Mouse (Mus musculus) cerebellum, postnatal 4 days (tissue): Measurements from ENCODE around the gene Smim11.

Experiments used
- DNase-seq, 2 experiments: peaks; one replicate each; pipeline ENCODE4 v3.0.0; 2022; ENCODE audit warnings: low spot score in 2 of 2, mixed read lengths in 1 of 2

The Smim11 gene

GRCm38 (mm10) chr16:92319353-92320109 lies 18.4 kb downstream of the Smim11 start:
- DNase-seq = peak in 1 of 2 experiments; percentile 50

DNA sequence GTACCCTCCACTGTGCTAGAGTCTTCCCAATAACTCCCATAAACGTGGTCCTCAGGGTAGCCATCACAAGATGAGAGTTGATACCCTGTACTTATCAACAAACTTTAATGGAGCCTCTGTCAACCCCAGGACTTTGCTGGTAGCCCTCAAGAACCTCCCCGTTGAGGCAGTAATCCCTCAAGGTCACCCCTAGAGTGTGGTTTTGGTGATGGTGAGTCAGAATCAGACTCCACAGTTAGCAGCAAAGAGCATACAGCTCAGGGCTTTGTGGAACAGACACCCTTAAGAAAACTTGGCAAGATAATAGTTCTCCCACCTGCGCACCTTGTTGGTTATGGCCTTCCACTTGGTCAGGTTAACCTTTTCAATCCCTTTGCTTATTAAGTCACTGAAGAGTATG lies 19.3 kb downstream of the Smim11 start:
- DNase-seq = no peak

GRCm38 (mm10) chr16:92321341-92321740 lies 20.3 kb downstream of the Smim11 start, which contains the start of gene Fam243:
Gene Fam243 (minus strand): TSS chr16:92321441.
- DNase-seq = no peak

DNA sequence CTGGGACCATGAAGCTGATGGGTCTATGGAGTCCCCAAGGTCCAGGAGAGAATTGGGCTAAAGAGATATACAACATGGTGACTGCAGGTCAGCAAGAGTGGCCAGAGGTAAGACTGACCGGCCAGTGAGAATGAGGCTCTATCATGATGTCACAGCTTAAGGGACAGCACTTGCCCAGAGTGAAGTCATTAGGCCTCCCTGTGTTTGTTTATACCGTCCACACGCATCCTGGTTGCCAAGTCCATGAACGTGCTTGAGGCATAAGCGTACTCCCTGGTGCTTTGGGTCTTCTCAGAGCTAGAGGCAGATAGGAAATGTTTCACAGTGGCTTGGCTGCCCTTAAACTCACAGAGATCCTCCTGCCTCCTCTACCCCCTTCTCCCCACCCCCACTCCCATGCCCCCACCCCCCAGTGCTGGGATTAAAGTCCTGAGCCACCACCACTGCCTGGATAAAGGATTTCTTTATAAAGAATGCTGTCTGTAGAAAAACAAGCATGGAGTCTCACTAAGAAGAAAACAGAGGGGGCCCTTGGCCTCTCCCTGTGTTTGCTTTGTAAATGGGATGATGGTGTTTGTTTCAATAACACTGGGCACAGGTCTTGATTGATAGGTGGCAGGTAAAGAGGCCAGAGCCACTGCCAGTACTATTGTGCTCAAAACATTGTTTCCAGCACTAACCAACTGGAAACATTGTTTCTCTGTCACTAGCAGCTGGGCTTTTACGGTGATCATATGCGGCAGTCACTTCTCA lies 23.4 kb downstream of the Smim11 start:
- no peak for DNase-seq

DNA sequence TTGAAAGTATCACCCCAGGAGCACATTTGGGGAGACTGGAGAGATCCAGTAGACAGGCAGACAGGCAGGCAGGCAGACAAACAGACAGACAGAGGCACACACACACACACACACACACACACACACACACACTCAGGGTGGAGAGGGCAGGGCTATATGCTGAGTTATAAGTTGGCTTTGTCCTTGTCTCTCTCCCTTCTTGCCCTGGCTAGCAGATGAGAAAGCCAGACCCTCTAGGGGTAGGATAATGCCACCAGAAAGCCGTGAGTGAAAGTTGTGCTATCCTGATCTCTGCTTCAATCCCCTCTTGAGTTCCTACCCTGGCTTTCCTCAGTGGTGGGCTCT lies 23.9 kb downstream of the Smim11 start:
- DNase-seq = no peak

GRCm38 (mm10) chr16:92327911-92328310 lies 26.8 kb downstream of the Smim11 start:
- no peak for DNase-seq

- no peak for DNase-seq
Measured at GRCm38 (mm10) chr16:92330966-92331365, 29.9 kb downstream of the Smim11 start.

GRCm38 (mm10) chr16:92334600-92334999 lies 33.5 kb downstream of the Smim11 start:
- no peak for DNase-seq

- DNase-seq = peak; percentile 67 to 81
Measured at GRCm38 (mm10) chr16:92336280-92336679, 35.2 kb downstream of the Smim11 start.

DNA sequence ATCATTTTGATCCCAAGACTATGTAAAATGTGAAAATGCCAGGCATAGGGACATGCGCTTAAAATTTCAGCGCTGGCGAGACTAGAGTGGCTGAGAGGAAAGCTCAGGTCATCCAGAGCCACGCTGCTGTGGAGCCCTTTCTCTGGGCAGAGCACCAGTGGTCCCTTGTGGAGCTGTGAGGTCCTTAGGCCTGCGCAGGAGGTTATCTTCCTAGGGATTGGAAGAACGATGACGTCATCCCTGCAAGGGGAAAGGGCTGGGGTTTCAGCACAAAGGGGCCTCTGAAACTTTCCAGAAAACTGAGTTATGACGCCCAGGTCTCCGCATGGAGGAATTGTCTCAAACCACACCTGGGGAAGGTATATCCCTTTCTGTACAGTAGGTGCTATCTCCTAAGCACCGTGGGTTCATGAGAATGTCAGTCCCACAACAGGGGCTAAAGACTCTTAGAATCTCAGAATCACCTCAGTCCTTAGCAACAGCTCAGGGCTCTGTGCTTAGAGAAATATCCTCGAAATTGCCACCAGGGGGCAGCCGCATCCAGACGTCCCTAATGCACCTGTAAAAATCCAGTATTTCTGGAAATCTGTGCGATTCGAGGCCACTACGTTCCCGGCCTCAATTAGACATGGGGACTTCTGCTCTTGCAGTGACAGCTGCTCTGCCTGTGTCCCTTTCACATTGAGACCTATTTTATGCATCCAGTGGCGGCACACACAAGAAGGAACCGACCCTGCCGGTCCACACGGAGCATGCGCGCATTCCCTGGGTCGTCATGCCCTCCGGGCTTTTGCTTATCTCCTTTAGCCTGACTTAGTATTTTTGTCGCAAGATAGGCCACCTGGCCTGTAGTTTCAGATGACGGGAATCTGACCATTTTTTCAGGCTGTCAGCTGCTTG lies 39.8 kb downstream of the Smim11 start:
- peak; percentile 53 to 79 for DNase-seq

GRCm38 (mm10) chr16:92345177-92345576 lies 44.1 kb downstream of the Smim11 start:
- DNase-seq = no peak

DNA sequence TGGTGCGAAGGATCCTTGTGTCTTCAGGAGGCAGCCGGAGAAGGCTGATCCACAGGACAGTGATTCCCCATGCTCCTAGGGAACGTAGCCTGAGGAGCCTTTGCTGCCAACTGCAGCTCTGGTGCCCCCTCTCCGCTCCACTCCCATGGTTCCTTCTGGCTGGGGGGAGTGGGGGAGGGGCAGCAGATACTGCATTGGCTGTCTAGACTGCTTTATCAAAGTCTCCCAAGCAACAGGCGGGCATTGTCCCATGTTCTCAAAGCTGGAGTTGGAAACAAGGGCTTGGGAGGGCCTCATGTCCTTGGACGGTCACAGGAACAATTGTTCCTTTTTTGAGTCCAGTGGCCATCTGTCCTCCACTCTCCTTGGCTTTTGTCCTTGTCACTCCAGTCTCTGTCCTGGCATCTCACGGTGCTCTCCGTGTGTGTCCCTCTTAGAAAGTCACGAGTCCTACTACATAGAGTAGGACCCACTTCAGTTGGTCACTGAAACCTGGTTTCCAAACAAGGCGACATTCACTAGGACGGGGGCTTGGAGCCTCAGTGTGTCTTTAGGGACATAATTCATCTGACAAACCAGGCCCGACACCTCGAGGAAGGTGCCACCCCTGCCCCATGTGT lies 45.3 kb downstream of the Smim11 start:
- DNase-seq = peak in 1 of 2 experiments; percentile 52

DNA sequence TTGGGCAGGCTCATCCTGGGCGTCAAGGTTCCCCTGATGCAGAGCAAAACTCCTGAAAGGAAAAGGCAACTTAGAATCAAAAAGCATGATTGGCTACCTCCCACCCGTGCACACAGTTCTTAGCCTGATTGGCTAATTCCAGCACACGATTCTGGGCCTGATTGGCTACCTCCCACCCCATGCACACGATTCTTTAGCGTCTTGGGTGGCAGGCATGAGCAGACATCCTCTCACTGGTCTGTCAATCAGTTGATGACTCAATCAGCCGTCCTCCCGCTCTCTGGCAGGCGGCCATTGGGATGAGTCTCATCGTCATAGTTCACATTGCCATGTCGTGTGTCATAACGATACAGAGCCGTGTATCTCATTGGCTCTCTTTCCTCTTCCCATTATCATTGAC lies 47.9 kb downstream of the Smim11 start:
- peak in 1 of 2 experiments; percentile 71 for DNase-seq

DNA sequence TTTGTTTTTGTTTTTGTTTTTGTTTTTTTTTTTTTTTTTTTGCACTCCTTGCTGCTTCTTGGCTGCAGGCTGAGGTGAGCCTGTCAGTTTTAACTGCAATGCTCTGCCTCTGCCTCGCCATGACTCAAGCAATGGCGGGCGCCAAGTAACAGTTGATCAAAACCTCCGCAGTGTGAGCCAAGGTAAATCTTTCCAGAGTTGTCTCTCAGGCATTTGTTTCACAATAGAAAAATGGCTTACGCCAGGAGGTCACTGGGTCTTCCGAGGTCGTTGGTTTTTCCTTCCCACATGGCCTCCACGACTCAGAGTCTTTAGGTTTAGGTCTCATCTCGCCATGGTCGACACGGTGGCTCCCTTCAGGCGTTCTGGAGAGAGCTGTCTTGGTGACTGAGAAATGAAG lies 52.2 kb downstream of the Smim11 start:
- no peak for DNase-seq

DNA sequence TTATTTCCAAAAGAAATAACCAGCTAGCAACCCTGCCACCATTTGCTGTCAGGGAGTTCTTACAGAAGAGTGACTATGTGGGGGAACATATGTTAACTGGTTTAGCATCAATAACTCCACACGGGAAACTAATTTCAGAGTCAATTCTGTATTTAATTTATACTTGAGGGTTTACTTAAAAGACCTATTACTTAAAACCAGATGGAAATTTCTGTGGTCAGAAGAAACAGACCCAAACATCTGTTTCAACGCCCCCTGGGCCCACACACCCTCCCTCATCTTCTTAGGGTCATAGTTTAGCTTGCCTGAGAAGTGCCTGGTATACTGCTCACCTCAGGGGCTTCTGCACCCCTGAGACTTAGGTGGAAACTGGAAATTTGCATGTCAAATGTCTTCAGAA lies 52.8 kb downstream of the Smim11 start:
- DNase-seq = no peak

DNA sequence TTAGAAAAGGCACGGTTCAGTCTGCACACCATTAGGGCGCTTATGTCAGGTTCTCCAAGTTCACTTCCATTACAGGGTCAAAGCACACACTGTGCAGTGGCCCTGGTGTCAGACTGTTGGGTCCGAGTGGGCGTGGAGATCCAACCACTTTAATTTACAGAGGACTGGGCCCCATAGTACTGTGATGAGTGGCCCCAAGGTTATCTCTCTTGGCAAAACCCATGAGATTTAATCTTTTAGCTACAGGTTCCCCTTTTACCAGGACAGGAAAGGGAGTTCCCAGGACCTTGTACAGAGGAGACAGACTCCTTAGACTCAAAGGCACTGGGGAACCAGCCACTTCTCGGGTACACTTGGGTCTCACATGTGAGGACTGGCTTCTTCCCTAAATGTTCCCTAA lies 54.3 kb downstream of the Smim11 start:
- no peak for DNase-seq

DNA sequence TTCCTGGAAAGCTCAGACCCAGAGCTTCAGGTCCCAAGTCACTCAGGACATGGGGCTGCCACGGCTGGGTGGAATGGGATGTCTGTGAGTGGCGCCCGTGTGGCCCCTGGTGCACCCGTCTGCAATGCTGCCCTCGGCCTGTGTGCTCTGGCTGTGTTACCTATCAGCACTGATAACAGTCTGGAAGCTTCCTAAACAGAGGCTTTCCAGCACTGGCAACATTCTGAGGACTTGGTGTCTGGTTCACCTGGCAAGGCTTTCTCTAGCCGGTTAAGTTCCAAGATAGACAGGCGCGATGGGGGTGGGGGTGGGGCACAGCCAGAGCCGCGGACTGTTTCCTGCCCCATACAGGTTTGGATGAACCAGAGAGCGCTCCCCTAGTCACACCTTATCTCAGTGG lies 54.9 kb downstream of the Smim11 start:
- DNase-seq = no peak

GRCm38 (mm10) chr16:92357023-92357422 lies 55.9 kb downstream of the Smim11 start:
- DNase-seq = no peak

GRCm38 (mm10) chr16:92357566-92357965 lies 56.5 kb downstream of the Smim11 start:
- DNase-seq = no peak

GRCm38 (mm10) chr16:92358734-92359133 lies 57.6 kb downstream of the Smim11 start:
- no peak for DNase-seq

DNA sequence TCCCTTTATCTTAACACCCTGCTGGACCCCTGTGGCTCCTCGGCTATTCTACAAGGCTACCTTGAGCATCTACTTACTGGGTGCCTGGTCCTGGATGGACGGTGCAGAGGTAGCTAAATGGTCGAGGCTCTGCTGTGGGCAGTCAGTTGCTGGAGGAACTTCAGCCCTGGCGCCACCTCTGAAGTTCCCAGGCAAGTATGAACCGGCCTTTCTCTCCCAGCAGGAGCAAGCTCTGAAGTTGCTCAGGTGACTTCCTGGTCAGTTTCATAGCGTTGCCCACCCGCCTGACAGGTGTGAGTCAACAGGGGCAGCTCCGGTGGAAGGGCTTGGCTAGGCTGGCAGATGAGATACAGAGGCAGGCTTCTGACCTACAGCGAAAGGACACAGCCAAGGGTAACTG lies 58.1 kb downstream of the Smim11 start, which contains the start of gene Kcne1:
Gene Kcne1, minus strand, starts transcription at position 240 of the 400 bp plus-strand sequence.
- DNase-seq = no peak

- DNase-seq = no peak
Measured at GRCm38 (mm10) chr16:92360711-92361110, 59.6 kb downstream of the Smim11 start.
